Comparison of ENCODE assay signal across 11 mouse cellular contexts in the genomic region with DNA sequence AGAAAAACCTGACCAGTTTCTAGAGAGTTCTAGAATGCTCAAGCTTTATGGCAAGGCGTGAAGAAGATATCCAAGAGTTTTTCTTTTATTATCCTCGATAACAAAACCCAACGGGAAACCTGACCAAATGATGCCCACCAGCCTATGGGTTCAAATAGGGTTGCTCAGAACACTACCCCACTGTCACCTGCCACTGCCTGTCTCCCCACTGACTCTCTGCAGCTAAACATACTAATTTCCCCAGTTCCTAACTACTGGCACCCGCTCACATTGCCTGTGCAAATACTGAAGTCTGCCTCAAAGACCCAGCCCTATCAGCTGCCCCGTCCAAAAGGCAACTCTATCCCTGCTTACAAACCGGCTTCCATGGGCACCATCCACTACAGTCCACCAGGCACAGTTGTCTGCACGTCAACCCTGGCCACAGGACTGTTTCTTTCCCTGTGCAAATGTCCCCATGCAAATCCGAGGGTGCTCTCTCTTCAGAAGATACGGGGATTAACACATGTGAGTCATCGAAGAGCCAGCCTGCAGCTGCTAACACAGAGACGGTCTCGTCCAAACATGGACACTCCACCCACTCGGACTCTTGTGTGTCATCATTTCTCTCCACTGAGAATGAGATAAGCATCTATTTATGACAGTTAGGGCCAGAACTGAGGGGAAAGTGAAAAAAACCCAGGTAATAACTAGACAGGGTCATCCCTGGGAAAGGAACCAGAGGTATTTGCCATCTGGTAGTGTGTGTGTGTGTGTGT. TPM values are rescaled to one million over a fixed set of nuclear protein-coding genes. Genes with fewer than 3 reads are reported as not detected.
DNase-seq lines count a peak whose midpoint lies in the region; ATAC-seq and TF ChIP-seq lines count a peak whose summit lies in the region.
"Had no signal": no experiment of that assay in that cellular context is flagged by ENCODE, and none has a peak within 500 bp of the region (broad histone marks: within the 10 kb centered on the region; RNA-seq: fewer than 3 reads in every experiment).

No protein-coding gene starts in this region.

- peaks cover 62% of the 10 kb centered on the region for H3K79me3 ChIP-seq in C2C12 (ENCODE audit: low read depth)

- ATAC-seq in frontal cortex, adult (ENCODE audit: low TSS enrichment): peak; percentile 98
- ATAC-seq in erythroblast, adult 5-6 weeks (replicated peaks; ENCODE audit: low FRiP score, poor library complexity, severe bottlenecking): no peak
- ATAC-seq in neural tube, embryonic 15.5 days (ENCODE audit: low FRiP score): no peak
- ATAC-seq: forebrain, embryonic 15.5 days; midbrain, embryonic 16.5 days had no signal

- H3ac ChIP-seq in C2C12 (ENCODE audit: control insufficient read depth, insufficient read length, low read depth): no peak overlapping the region

- no peak overlapping the region for H3K27ac ChIP-seq in neural tube, embryonic 15.5 days (replicated peaks)
- H3K27ac ChIP-seq: forebrain, embryonic 15.5 days; hindbrain, embryonic 13.5 days had no signal

- WGBS in neural tube, embryonic 15.5 days: 93% methylated on average over 13 of the region's 13 CpGs

- H3K4me1 ChIP-seq in neural tube, embryonic 15.5 days: peaks cover 7% of the 10 kb centered on the region; the same call in 1 of the 2 replicates

- DNase-seq in frontal cortex, postnatal 25 days (ENCODE audit: low spot score in 2 of 2): no peak
- peak; percentile 79 to 80 for DNase-seq in frontal cortex, adult 2 months (ENCODE audit: extremely low spot score in 1 of 2, low spot score in 1 of 2)
- peak; percentile 54 to 94 for DNase-seq in left cerebral cortex, postnatal 25 days (ENCODE audit: low spot score in 2 of 2)
- DNase-seq in yolk sac, embryonic 10.5 days (ENCODE audit: low spot score): no peak

- no peaks in the 10 kb centered on the region for H3K36me3 ChIP-seq in C2C12 (ENCODE audit: control insufficient read depth, insufficient read depth)
- no peaks in the 10 kb centered on the region for H3K36me3 ChIP-seq in neural tube, embryonic 15.5 days
- H3K36me3 ChIP-seq: forebrain, embryonic 15.5 days; hindbrain, embryonic 13.5 days had no signal

- H3K9ac ChIP-seq in neural tube, embryonic 15.5 days (replicated peaks): no peak overlapping the region
- H3K9ac ChIP-seq: forebrain, embryonic 15.5 days; hindbrain, embryonic 13.5 days had no signal

- no peaks in the 10 kb centered on the region for H3K27me3 ChIP-seq in C2C12 (ENCODE audit: control insufficient read depth, insufficient read depth, insufficient read length)
- no peaks in the 10 kb centered on the region for H3K27me3 ChIP-seq in neural tube, embryonic 15.5 days (replicated peaks)
- H3K27me3 ChIP-seq: forebrain, embryonic 15.5 days; hindbrain, embryonic 13.5 days had no signal

- H3K9me3 ChIP-seq in neural tube, embryonic 15.5 days (replicated peaks): no peaks in the 10 kb centered on the region
- H3K9me3 ChIP-seq: forebrain, embryonic 15.5 days; hindbrain, embryonic 13.5 days had no signal

- intact Hi-C loops in left cerebral cortex, postnatal 25 days (cut with DNase I): no loop called here

- no peak for TF ChIP-seq CTCF in C2C12 (IDR thresholded peaks at IDR 0.05; ENCODE audit: control insufficient read depth, insufficient read depth, insufficient read length)

- peaks cover 98% of the 10 kb centered on the region for H3K79me2 ChIP-seq in C2C12 (ENCODE audit: control insufficient read depth, insufficient read depth)

- H3K4me2 ChIP-seq in neural tube, embryonic 15.5 days: no peak overlapping the region
- H3K4me2 ChIP-seq: forebrain, embryonic 15.5 days; hindbrain, embryonic 13.5 days had no signal

- no peak overlapping the region for H3K4me3 ChIP-seq in C2C12 (ENCODE audit: insufficient read depth, poor library complexity, severe bottlenecking)
- H3K4me3 ChIP-seq in neural tube, embryonic 15.5 days (replicated peaks): no peak overlapping the region
- H3K4me3 ChIP-seq: forebrain, embryonic 15.5 days; hindbrain, embryonic 13.5 days had no signal

TF ChIP-seq in C2C12, 6 proteins besides CTCF, POLR2A, EP300 and RAD21:
- TF ChIP-seq MAX (IDR thresholded peaks at IDR 0.05) (no peak), CEBPB (IDR thresholded peaks at IDR 0.05; ENCODE audit: low read depth) (peak; percentile 7), MYOD1 (IDR thresholded peaks at IDR 0.05; ENCODE audit: control insufficient read depth, insufficient read length, low read depth) (peak; percentile 88), MYOG (IDR thresholded peaks at IDR 0.05; ENCODE audit: control insufficient read depth, extremely low read depth, insufficient read length) (no peak), USF1 (IDR thresholded peaks at IDR 0.05; ENCODE audit: low read depth) (no peak), FOSL1 (IDR thresholded peaks at IDR 0.05; ENCODE audit: insufficient read depth, low read length, poor library complexity, severe bottlenecking) (peak; percentile 39)

RNA-seq across cellular contexts. Expression of a gene that starts 48.0 kb away (rescaled TPM):
- 10.5 TPM for polyA plus RNA-seq in C2C12 (2012; fragmentation: generic; extraction: Trizol)
- polyA plus RNA-seq in frontal cortex, adult 2 months (2012; rRNA removed): 28.0 and 29.9 TPM in 2 replicates
- total RNA-seq in left cerebral cortex, postnatal 25 days (2021): 10 to 100 TPM; 53.8 to 58.0 TPM
- total RNA-seq in erythroblast, adult 5-6 weeks (2015; ENCODE audit: low replicate concordance): 25.5 and 40.7 TPM in 2 replicates
- total RNA-seq in erythroblast, adult 5-6 weeks (2017; ENCODE audit: low replicate concordance): 46.3 and 46.7 TPM in 2 replicates
- 27.5 and 36.5 TPM in 2 replicates for polyA plus RNA-seq in neural tube, embryonic 15.5 days (2015; fragmentation: Nextera tagmentation; extraction: Ambion mirVana)

Comparison
In these comparisons a context has a peak if more than half of its experiments do, and no peak if none do; other contexts are left out.
1. DNase-seq: peak in frontal cortex, adult 2 months (2 of 2) and left cerebral cortex, postnatal 25 days (2 of 2); none in frontal cortex, postnatal 25 days (0 of 2) and yolk sac, embryonic 10.5 days (single experiment).